Mouse (Mus musculus) bone marrow, adult 2 months (tissue): ENCODE data around the gene Pde10a.

Source experiments
- CTCF ChIP-seq: fragments of 200-500 bp; IDR thresholded peaks from 2 replicates; pipeline ENCODE4 v1.5.1; 2011; ENCODE audit warnings: low read length, control low read depth; ENCODE audit not compliant: control insufficient read depth, insufficient read depth
- POLR2A ChIP-seq: fragments of 200-500 bp; IDR thresholded peaks from 2 replicates; pipeline ENCODE4 v1.6.1; 2011; ENCODE audit warnings: low read depth, mild to moderate bottlenecking, control low read depth, low read length, borderline replicate concordance; ENCODE audit not compliant: control insufficient read depth

DNA sequence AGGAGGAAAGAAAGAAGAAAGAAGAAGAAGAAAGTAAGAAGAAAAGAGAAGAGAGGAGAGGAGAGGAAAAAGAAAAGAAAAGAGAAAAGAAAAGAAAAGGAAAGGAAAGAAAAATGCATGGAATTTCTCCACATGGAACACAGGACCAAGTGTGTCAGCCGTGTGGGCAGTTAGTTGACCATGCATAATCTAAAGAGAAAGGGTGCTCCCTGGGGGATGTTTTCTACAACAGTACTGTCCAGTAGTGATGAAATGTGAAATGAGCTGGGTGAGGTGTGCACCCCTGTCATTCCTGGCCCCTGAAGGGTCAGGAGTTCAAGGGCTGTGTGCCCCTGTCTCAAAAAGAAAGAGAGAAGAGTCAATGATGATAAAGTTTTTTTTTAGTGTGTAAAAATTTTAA is 352.9 kb downstream of the Pde10a start:
- TF ChIP-seq CTCF (no peak), POLR2A (no peak)
